Mouse (Mus musculus): ENCODE data around the gene Arf5. TPM values are rescaled to one million over a fixed set of nuclear protein-coding genes. Genes with fewer than 3 reads are reported as not detected.

Gene Arf5
- polyA plus RNA-seq, 1 experiment from 2014 or later, result 472 TPM

- Histone ChIP-seq H3K9me3 (ENCODE audit: control insufficient read depth, low read length) (no peaks in the 10 kb centered on the region), H3K4me3 (ENCODE audit: low read length) (no peak overlapping the region), H3K27me3 (replicated peaks; ENCODE audit: control insufficient read depth, insufficient read depth, low read length) (no peaks in the 10 kb centered on the region), H3K27ac (ENCODE audit: low read depth, low read length) (no peak overlapping the region), H3K4me2 (ENCODE audit: low read length) (no peak overlapping the region), H3K4me1 (ENCODE audit: control insufficient read depth, insufficient read depth, low read depth, low read length) (no peaks in the 10 kb centered on the region), H3K9ac (ENCODE audit: low read depth, low read length) (no peak overlapping the region), H3K36me3 (ENCODE audit: control insufficient read depth, insufficient read depth, low read length) (peaks cover 3% of the 10 kb centered on the region; the same call in 1 of the 2 replicates)
- WGBS, result 87% methylated on average over 9 of the region's 9 CpGs
- ATAC-seq, result no peak
These were observed 13.3 kb upstream of the Arf5 start for GRCm38 (mm10) chr6:28410053-28410452.

DNA sequence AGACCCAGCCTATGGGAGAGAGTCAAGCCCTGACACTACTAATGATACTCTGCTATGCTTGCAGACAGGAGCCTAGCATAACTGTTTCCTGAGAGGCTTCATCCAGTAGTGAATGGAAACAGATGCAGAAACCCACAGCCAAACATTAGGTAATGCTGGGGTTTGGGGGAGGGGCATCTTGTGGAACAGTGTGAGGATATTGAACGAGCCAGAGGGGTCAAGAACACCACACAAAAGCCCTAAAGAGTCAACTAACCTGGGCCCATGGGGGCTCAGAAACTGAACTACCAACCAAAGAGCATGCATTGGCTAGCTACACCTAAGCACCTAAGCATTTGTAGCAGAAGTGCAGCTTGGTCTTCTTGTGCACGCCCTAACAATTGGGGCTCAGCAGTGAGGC, 12.1 kb upstream of the Arf5 start:
- peaks cover 13% of the 10 kb centered on the region for H3K36me3 ChIP-seq (ENCODE audit: control insufficient read depth, insufficient read depth, low read length)
- no peaks in the 10 kb centered on the region for H3K9me3 ChIP-seq (ENCODE audit: control insufficient read depth, low read length)
- H3K4me2 ChIP-seq (ENCODE audit: low read length), result no peak overlapping the region
- no peak overlapping the region for H3K9ac ChIP-seq (ENCODE audit: low read depth, low read length)
- H3K4me1 ChIP-seq (ENCODE audit: control insufficient read depth, insufficient read depth, low read depth, low read length), result no peaks in the 10 kb centered on the region
- no peak overlapping the region for H3K27ac ChIP-seq (ENCODE audit: low read depth, low read length)
- no peak for ATAC-seq
- H3K4me3 ChIP-seq (ENCODE audit: low read length), result no peak overlapping the region
- 84% methylated on average over 2 of the region's 2 CpGs for whole genome bisulfite sequencing
- no peaks in the 10 kb centered on the region for H3K27me3 ChIP-seq (replicated peaks; ENCODE audit: control insufficient read depth, insufficient read depth, low read length)

DNA sequence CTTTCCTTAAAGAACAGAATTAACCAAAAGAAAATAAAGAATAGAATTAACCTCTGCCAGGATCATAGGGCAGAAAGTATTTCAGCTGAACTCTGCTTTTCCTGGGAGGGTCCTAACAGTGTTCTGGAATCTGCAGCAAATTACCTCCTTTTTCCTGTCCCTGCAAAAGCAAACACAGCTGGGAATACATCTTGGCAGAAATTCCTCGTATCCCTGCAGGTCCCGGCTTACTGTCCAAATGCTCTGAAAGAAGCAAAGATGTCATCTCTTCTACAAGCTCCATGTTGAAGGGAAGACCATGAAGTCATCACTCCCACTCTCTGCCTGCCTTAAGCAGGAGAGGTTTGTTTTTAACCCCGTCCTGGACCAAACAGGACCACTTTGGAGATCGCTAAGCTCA, 6.4 kb upstream of the Arf5 start:
- Histone ChIP-seq H3K27ac (ENCODE audit: low read depth, low read length) (no peak overlapping the region), H3K4me1 (ENCODE audit: control insufficient read depth, insufficient read depth, low read depth, low read length) (peaks cover 20% of the 10 kb centered on the region), H3K9me3 (ENCODE audit: control insufficient read depth, low read length) (no peaks in the 10 kb centered on the region), H3K4me3 (ENCODE audit: low read length) (no peak overlapping the region), H3K36me3 (ENCODE audit: control insufficient read depth, insufficient read depth, low read length) (peaks cover 37% of the 10 kb centered on the region), H3K9ac (ENCODE audit: low read depth, low read length) (no peak overlapping the region), H3K4me2 (ENCODE audit: low read length) (no peak overlapping the region), H3K27me3 (replicated peaks; ENCODE audit: control insufficient read depth, insufficient read depth, low read length) (no peaks in the 10 kb centered on the region)
- WGBS, result 64% methylated on average over 4 of the region's 4 CpGs
- no peak for ATAC-seq

DNA sequence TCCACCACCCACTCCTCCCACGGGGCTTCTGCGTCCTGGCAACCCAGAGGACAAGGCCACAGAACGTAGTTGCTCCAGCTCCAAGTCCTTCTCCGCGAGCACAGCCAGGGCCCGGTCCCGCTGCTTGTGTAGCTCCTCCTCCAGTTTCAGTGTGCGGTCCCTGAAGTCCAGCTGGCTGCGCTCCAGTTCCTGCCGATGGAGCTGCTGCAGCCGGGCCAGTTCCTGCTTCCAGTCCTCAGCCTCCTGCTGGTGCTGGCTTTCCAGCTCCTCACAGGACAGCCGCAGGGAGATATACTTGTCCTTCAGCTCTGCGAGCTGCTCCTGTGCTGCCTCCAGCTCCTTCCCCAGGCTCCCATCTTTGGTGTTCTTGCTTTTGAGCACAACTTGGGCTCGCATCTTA, 4.9 kb upstream of the Arf5 start:
- no peak overlapping the region for H3K4me3 ChIP-seq (ENCODE audit: low read length)
- H3K36me3 ChIP-seq (ENCODE audit: control insufficient read depth, insufficient read depth, low read length), result peaks cover 37% of the 10 kb centered on the region
- H3K9me3 ChIP-seq (ENCODE audit: control insufficient read depth, low read length), result no peaks in the 10 kb centered on the region
- H3K27me3 ChIP-seq (replicated peaks; ENCODE audit: control insufficient read depth, insufficient read depth, low read length), result no peaks in the 10 kb centered on the region
- ATAC-seq, result no peak
- peaks cover 22% of the 10 kb centered on the region for H3K4me1 ChIP-seq (ENCODE audit: control insufficient read depth, insufficient read depth, low read depth, low read length)
- H3K4me2 ChIP-seq (ENCODE audit: low read length), result peak overlapping the region; percentile 8; the same call in 1 of the 2 replicates
- 75% methylated on average over 14 of the region's 14 CpGs for WGBS
- H3K27ac ChIP-seq (ENCODE audit: low read depth, low read length), result peak overlapping the region; percentile 50; the same call in 1 of the 2 replicates
- no peak overlapping the region for H3K9ac ChIP-seq (ENCODE audit: low read depth, low read length)

GRCm38 (mm10) chr6:28419673-28420072, 3.7 kb upstream of the Arf5 start:
- Histone ChIP-seq H3K4me3 (ENCODE audit: low read length) (no peak overlapping the region), H3K9ac (ENCODE audit: low read depth, low read length) (no peak overlapping the region; the same call in 1 of the 2 replicates), H3K27ac (ENCODE audit: low read depth, low read length) (no peak overlapping the region), H3K27me3 (replicated peaks; ENCODE audit: control insufficient read depth, insufficient read depth, low read length) (no peaks in the 10 kb centered on the region), H3K9me3 (ENCODE audit: control insufficient read depth, low read length) (no peaks in the 10 kb centered on the region), H3K4me1 (ENCODE audit: control insufficient read depth, insufficient read depth, low read depth, low read length) (peaks cover 29% of the 10 kb centered on the region), H3K4me2 (ENCODE audit: low read length) (peak overlapping the region; percentile 84), H3K36me3 (ENCODE audit: control insufficient read depth, insufficient read depth, low read length) (peaks cover 36% of the 10 kb centered on the region)
- ATAC-seq, result no peak
- WGBS, result 82% methylated on average over 2 of the region's 2 CpGs

DNA sequence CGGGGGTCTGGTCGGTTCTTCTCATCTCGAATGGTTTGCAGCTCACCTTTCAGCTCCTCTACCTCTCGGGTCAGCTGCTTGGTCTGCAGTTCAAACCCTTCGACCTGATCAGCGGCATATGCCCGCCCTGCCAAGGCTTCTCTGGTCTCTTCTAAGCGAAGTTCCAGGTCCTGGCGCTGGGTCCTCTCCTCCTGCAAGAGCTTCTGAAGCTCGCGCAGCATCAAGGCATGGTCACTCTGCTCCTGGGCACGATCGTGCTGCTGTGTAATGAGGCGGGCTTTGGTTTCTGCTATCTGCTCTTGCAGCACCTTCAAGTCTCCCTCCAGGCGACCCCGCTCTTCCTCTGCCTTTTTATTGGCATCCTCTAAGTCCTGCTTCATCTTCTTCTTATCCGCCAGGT, 3.0 kb upstream of the Arf5 start:
- H3K27me3 ChIP-seq (replicated peaks; ENCODE audit: control insufficient read depth, insufficient read depth, low read length), result no peaks in the 10 kb centered on the region
- peak overlapping the region; percentile 84 for H3K4me2 ChIP-seq (ENCODE audit: low read length)
- ATAC-seq, result no peak
- H3K4me1 ChIP-seq (ENCODE audit: control insufficient read depth, insufficient read depth, low read depth, low read length), result peaks cover 34% of the 10 kb centered on the region
- peak overlapping the region; percentile 56 for H3K4me3 ChIP-seq (ENCODE audit: low read length)
- H3K36me3 ChIP-seq (ENCODE audit: control insufficient read depth, insufficient read depth, low read length), result peaks cover 31% of the 10 kb centered on the region
- no peak overlapping the region for H3K27ac ChIP-seq (ENCODE audit: low read depth, low read length)
- 80% methylated on average over 17 of the region's 17 CpGs for WGBS
- no peaks in the 10 kb centered on the region for H3K9me3 ChIP-seq (ENCODE audit: control insufficient read depth, low read length)
- no peak overlapping the region for H3K9ac ChIP-seq (ENCODE audit: low read depth, low read length)

DNA sequence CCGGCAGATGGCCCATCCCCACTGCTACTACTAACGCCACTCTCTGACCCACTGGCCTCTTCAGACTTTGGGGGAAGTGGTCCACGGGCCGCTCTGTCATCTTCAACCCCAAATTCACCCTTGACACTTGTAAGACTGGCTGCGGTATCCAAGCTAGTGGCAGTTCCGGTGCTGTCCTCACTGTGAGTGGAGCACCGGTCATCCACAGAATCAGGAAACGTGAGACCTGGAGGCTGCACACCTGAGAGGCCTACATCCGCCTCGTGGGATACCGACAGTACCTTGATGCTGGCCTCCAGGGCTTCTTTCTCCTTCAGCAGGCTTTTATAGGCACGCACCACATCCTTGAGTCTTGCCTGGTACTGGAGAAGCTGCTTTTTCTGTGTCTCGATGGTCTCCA, 2.5 kb upstream of the Arf5 start:
- WGBS, result 24% methylated on average over 13 of the region's 13 CpGs
- peak overlapping the region; percentile 68 for H3K9ac ChIP-seq (ENCODE audit: low read depth, low read length)
- peak overlapping the region; percentile 84 for H3K4me2 ChIP-seq (ENCODE audit: low read length)

DNA sequence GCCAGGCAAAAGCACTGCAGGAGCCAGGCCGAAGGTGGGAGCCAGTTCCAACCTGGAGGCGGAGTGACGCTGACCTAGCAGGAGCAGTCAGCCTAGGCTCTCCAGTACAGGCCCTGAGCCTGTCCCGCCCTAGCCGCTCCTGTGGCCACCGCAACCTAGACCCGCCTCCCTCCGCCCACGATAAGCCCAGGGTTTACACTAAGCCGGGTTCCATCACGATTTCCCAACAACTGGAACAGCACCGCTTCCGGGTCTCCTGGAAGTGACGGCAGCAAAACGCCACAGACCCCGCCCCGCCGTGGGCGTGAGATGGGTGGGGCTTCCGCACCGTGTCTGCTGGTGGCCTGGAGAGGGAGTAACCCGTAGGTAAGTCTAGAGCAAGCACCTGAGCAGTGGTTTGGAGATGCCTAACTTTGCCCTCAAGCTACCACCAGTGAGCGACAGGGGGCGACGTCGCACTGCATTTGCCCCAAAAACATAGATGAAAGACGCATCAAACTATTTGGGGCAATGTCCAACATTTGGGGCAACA, 1.8 kb upstream of the Arf5 start:
- Histone ChIP-seq H3K36me3 (ENCODE audit: control insufficient read depth, insufficient read depth, low read length) (peaks cover 26% of the 10 kb centered on the region), H3K4me2 (ENCODE audit: low read length) (peak overlapping the region; percentile 84), H3K4me1 (ENCODE audit: control insufficient read depth, insufficient read depth, low read depth, low read length) (peaks cover 34% of the 10 kb centered on the region), H3K27ac (ENCODE audit: low read depth, low read length) (peak overlapping the region; percentile 5; the same call in 1 of the 2 replicates), H3K27me3 (replicated peaks; ENCODE audit: control insufficient read depth, insufficient read depth, low read length) (no peaks in the 10 kb centered on the region), H3K4me3 (ENCODE audit: low read length) (peak overlapping the region; percentile 56), H3K9me3 (ENCODE audit: control insufficient read depth, low read length) (no peaks in the 10 kb centered on the region), H3K9ac (ENCODE audit: low read depth, low read length) (peak overlapping the region; percentile 68)
- peak; percentile 89 for ATAC-seq
- WGBS, result 0% methylated on average over 24 of the region's 27 CpGs

More for the DNA sequence above, 2.5 kb upstream of the Arf5 start:
- peak overlapping the region; percentile 56 for H3K4me3 ChIP-seq (ENCODE audit: low read length)
- no peak overlapping the region for H3K27ac ChIP-seq (ENCODE audit: low read depth, low read length)
- H3K36me3 ChIP-seq (ENCODE audit: control insufficient read depth, insufficient read depth, low read length), result peaks cover 26% of the 10 kb centered on the region
- no peaks in the 10 kb centered on the region for H3K9me3 ChIP-seq (ENCODE audit: control insufficient read depth, low read length)
- peaks cover 34% of the 10 kb centered on the region for H3K4me1 ChIP-seq (ENCODE audit: control insufficient read depth, insufficient read depth, low read depth, low read length)
- no peaks in the 10 kb centered on the region for H3K27me3 ChIP-seq (replicated peaks; ENCODE audit: control insufficient read depth, insufficient read depth, low read length)
- no peak for ATAC-seq

DNA sequence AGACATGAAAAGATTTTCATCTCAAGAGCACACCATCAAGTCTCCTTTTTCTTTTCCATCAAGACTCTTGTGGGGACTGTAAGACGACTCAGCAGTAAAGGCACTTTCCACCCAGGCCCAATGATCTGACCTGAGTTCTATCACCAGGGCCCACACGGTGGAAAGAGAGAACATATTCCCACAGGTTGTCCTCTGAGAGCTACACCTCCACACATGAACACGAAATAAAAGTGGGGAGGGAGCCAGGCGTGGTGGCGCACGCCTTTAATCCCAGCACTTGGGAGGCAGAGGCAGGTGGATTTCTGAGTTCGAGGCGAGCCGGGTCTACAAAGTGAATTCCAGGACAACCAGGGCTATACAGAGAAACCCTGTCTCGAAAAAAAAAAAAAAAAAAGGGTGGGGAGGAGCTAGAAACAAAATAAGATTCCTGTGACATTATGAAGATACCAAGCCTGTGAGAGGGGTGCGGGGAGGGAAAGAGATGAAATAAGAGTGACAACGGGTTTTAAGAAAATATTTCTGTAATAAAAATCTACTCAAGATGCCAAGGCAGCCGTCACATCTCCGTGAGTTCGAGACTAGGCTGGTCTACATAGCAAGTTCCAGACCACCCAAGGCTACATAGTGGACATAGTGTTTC, 589 bp upstream of the Arf5 start:
- Histone ChIP-seq H3K4me2 (ENCODE audit: low read length) (peak overlapping the region; percentile 70), H3K4me3 (ENCODE audit: low read length) (peak overlapping the region; percentile 86), H3K9ac (ENCODE audit: low read depth, low read length) (peak overlapping the region; percentile 20; the same call in 1 of the 2 replicates), H3K27ac (ENCODE audit: low read depth, low read length) (peak overlapping the region; percentile 49; the same call in 1 of the 2 replicates), H3K4me1 (ENCODE audit: control insufficient read depth, insufficient read depth, low read depth, low read length) (peaks cover 34% of the 10 kb centered on the region), H3K27me3 (replicated peaks; ENCODE audit: control insufficient read depth, insufficient read depth, low read length) (no peaks in the 10 kb centered on the region), H3K36me3 (ENCODE audit: control insufficient read depth, insufficient read depth, low read length) (peaks cover 24% of the 10 kb centered on the region), H3K9me3 (ENCODE audit: control insufficient read depth, low read length) (no peaks in the 10 kb centered on the region)
- ATAC-seq, result peak; percentile 7; the same call in 1 of the 2 replicates
- 72% methylated on average over 15 of the region's 15 CpGs for WGBS

All from hindbrain, embryonic 16.5 days (tissue).